Mouse (Mus musculus) gastrocnemius, postnatal 25 days (tissue): ENCODE data around the gene Exoc6b. TPM values are rescaled to one million over a fixed set of nuclear protein-coding genes. Genes with fewer than 3 reads are reported as not detected.

Experiments
- DNase-seq: peaks from one replicate; pipeline ENCODE4 v3.0.0; 2022
- total RNA-seq, 2 experiments: library from RNA; stranded (reverse); gene quantifications; 1 replicate in 1 of 2; 2 replicates in 1 of 2; pipeline ENCODE4 v1.2.3; 2021

The Exoc6b gene
- total RNA-seq, 2 experiments from 2014 or later, result 11.4 to 13.8 TPM

DNA sequence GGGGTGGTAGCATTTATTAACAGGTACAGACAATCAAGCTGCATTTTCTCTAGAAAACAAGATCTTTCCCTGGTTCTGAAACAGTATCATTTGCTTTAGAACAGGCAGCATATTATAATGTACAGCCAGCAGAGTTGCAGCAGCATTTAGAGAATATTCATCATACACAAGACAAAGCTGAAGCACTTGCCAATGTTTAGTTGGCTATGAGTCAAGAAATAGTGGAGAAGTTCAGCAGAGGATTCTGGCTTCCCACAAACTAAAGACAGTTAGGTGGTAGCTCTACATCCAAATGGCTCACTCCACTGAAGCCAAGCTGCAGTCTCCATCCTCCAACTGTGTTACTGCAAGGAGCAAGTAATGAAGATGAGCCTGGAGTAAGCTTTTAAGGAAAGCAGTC, 342.4 kb downstream of the Exoc6b start:
- DNase-seq, result no peak

DNA sequence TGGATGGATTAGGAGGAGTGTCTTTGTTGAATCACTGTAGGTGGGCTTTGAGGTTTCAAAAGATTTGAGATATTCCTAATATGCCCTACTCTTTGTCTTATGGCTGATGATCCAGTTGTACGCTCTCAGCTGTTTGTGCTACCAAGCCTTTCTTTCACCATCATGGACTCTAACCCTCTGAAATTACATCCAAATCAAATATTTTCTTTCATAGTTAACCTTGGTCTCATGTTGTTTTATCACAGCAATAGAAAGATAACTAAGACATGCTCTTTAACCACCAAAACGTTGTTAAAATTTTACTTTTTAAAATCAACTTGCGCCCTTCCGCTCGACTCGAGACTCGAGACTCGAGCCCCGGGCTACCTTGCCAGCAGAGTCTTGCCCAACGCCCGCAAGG, 356.1 kb downstream of the Exoc6b start:
- DNase-seq, result no peak

DNA sequence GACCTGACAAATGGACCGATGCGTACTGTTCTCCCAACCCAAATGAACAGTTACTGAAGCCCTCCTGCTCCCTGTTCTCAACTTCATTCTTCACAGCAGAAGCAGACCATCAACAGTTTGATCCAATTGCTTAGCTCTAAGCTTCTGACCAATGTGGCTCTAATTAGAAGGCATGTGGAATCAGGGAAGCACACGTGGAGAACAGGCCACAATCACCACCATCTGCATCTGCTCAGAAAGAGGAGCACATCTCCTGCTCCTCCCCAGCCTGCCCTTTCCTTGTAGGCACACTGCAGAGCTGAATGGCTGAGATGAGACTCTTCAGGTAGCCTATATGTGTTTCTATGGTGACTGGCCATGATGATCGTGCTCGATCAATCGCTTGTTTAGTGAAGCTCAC, 358.5 kb downstream of the Exoc6b start:
- DNase-seq, result no peak

DNA sequence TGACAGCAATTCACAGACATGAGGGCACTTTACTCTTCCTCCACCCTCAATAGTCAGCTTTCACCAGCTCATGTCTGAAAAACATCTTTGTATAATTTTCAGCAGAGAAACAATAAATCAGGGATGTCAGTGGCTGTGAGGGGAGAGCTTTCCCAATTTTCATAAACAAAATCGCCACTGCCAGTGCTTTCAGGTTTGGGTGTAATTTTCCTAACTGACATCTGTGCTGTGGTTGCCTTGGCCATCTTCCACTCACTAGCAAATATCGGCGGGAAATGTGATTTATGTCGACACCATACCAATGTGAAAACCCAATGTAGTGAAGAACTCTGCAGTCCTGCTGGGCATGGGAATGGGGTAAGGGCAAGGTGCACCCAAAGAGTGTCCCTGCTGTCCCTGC, 360.7 kb downstream of the Exoc6b start:
- DNase-seq, result no peak

DNA sequence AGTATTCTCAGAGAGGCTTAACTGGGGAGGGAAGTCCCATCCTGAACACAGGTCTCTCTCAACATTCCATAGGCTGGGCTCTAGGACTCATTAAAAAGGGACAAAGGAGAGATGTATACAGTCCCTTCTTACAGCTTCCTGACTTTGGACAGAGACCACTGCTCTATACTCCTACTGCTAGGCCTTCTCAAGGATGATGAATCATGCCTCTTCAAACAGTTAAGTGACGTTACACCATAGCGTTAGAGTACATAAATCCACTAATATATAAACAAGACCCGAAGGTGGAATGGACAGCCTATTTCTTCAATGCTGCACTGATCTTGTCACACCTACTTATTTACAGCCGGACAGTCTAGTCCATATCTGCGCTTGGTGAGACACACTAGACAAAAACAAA, 369.7 kb downstream of the Exoc6b start:
- no peak for DNase-seq

DNA sequence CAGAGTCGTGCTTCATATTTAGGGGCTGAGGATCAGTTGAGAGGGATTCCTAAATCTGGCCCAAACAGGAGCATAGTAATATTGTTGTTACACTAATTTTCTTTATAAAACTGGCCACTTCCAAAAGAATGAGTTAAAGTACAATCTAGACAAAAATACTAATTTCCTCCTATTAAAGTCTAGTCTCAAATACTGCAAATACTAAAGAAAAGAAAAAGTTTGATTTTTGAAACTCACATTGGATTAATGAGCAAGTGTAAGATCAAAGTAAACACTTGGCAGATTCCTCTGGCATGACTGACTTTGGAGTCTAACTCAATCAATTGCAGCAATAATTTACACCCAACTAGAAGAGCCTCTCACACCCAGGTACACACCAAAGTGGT, 371.0 kb downstream of the Exoc6b start:
- no peak for DNase-seq

DNA sequence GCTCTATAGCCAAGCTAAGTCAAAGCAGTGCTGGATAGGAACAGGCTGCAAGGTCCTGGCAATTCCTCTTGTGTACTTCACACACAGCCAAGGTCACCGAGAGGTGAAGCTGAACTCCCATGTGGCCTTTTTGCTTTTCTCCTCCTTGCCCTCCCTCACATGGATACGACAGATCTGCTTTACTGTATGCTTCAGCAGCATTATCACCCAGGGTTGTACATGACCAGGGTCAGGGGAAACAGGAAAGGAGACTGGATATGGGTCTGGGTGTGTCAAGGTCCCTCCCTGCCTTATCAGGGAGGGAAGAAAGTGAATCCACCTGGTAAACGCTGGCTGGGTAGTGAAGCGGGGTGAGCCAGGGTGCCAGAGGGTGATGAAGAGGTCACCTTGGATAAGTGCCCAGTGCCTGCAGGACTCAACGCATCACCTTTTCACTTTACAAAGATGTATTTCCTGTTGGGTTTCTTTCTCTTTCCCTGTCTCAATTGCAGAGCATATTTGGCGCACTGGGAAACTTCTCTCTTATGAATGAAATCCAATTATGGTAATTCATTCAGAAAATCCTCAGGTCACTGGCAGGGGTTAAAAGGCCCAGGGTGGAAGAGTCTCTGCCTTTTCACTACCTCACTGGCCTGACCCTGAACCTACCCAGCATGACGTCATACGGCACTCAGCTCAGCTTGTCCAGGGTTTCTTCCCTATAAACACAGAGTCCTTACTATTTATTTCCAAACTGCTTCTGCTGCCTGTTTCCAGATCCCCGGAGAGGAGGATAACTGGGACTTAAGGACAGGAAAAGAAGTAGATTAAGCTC, 371.6 kb downstream of the Exoc6b start:
- DNase-seq, result peak; percentile 38

DNA sequence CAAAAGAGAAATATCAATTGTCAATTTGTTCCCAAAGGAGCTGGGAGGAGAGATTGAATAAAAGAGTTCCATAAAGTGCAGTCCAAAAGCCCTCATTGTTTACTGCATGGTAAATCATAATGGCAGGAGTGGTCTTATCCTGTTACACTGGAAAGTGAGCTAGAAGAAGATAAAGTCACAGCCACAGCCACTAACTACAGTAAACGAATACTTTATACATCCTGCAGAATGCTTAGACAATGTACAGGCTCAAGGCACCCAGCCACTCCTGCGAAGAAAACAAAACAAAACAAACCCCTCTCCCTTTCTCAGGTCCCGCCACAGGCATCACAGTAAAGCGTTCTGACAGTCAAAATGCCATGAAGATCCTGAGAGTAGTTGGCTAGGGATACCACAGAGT, 375.5 kb downstream of the Exoc6b start:
- DNase-seq, result no peak

DNA sequence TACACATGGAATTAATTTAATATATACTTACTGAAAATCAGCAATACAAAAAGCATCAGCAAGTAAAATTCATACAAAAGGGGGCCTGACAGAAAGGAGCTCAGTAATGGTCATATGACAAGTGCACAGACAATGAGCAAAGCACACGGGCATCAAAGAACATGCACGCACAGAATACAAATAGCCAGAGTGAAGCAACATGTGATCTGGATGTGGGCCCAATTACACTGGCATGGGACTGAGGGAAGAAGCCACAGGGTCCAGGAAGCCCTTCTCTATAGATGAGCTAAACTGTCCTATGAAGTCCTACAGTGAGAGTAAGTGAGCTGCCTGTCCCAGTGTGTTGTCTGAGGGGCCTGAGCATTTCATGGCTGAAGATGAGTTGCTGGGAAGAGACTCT, 376.1 kb downstream of the Exoc6b start:
- DNase-seq, result no peak

DNA sequence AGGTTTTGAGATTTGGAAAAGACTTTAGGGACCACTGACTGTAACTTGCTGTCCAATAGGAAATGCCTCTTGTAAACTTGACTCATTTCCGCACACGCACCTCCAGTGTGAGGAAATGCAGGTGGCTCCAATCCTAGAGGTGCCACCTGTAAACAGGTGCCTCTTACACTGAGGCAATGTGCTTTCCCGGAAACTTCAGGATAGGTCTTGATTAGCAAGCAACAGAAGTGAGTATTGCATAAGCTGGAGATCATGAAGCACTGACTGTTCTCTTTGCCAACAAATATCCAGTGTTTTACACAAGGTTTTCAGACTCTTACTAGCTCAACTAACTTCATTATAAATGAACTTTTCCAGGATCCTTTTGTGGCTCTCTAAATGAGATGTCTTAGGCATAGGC, 377.4 kb downstream of the Exoc6b start:
- DNase-seq, result no peak

DNA sequence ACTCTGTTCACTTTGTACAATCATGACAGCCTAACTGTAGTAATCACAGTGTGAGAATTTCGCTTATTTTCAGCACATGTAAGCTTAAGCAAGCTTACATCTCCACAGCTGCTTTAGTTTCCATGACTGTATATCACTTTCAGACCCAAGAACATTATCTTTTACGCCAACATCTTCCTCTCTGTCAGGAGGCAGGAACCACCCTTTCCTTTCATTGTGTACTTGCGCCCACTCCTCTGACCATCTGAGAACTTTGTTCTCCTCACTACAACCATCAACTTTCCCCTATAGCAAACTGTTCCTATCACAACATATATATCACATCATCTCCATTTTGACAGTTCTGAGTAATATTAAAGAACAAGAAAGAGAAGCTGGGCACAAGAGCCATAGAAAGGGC, 391.5 kb downstream of the Exoc6b start:
- DNase-seq, result no peak

DNA sequence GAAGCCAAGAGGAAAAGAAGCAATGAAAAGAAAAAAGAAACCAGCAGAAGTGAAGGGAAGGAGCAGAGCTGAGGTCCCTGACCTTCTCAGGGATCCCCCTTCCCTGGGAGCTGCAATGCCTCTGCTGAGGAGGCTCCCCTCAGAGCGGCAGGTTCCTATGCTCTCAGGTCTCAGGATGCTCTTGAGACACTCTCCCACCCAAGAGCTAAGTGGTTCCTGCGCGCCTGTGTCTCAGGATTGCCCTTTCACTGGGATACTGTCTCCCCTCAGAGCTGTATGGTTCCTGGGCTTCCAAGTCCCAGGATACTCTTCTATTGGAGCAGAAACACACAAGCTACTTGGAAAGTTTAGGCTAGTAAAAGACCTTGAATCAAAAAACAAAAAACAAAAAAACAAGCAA, 394.4 kb downstream of the Exoc6b start:
- DNase-seq, result no peak

DNA sequence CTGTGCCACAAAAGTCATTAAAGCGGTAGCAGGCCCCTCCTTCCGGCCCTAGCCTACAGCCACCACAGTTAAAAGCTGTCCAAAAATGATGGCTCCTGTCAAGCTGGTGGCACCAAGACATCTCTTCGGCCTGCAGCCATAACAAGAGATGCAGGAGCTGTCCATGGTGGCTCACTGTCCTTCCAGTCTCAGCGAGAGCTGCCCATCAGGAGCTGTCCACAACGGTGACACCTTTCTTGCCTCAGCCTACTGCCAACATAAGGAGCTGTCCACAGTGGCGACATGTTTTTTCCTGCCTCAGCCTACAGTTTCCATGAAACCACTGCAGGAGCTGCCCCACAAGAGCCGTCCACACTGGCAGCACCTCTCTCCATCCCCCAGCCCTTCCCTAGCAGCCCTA, 395.2 kb downstream of the Exoc6b start:
- no peak for DNase-seq

DNA sequence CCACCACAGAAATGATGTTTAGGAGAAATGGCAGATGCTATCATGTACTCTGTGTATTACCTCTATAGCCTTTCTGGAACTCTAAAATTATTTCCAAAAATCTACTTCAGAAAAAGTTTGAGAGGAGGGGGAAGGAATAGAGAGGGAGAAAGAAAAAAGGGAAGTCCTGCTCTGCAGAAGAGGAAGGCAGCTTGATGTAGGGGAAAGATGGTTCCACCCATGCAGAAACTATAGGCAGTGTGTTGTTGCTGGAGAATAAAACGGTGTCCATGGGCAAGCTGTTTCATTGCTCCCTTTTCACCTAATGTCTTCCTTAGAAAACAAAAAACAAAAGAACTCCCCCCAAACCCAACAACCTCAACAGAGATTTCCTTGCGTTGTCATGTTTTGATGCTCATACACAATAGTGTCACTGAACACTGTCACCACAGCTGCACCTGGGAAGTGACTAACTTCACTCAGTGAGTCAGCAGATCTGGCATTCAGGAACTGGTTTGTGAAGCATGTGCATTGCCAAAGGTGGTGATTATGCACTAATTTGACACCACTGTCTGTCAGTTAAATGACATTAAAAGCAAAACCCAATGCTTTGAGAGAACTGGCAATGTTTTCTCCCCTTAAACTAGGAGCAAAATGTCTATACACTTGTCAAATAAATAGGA, 407.7 kb downstream of the Exoc6b start:
- no peak for DNase-seq

DNA sequence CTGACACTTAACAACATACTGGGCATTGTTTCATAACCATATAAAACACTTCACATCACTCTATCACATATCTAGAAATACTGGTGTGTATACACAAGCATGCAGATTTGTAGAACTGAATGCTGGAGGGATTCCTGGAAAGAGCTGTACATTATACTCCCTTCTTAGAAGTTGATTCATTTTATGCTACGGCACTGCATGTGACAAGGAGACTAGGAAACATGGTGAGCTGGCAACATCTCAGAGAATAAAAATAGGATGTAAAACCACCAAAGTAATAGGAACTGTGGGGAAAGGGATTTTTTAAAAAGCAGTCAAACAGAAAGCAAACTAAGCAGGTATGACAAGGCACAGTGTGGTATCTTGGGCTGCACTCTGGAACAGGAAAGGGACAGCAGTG, 408.3 kb downstream of the Exoc6b start:
- no peak for DNase-seq

DNA sequence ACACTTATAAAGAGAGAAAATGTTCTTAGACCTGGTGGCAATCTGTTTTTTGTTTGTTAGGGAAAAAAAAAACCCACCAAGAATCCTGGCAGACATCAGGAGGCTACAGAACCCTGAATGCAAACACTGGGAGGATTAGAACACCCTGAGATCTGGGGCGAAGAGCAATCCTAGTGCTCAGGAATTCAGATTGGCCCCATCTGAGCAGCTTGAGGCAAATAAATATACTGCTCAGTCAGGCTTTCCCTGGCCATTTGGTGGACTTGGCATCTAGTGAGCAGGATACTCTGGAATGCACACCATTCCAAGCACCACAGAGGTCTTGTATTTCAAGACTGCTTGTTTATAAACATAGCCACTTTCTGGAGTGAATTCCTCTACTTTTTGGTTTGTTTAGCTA, 412.2 kb downstream of the Exoc6b start:
- DNase-seq, result no peak

DNA sequence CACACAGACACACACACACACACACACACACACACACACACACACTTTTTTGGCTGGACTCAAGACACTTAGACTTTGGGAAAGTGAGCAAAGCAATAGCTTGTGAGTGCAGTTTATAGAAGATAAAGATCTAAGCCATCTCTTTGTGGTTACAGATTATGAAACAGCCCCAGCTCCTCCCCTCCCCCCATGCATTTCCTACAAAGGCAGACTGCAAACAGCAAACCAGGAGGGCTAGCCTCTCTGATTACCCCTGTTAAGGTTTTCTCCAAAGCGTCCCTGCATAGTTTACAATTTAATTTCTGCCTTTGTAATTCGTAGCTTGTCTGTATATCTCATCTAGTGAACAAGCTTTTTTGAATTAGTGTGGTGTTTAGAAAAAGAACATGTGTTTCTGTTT, 412.6 kb downstream of the Exoc6b start:
- no peak for DNase-seq

DNA sequence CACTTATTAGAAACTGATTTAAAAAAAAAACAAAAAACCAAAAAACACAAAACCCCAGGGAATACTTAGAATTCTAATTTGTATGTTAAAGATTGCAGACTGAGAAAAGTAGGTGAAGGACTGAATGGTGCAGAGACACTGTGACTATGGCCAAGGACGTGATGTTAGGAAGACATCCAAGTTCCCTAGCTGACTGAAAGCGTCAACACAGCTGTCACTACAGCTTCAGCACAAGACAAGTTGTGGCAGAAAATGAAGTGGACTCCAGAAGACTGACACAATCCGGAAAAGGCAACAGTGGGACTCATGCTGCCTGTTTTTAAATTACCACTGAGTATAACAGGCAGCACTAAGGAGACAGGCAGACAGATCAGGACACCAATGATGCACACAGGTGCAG, 417.4 kb downstream of the Exoc6b start:
- no peak for DNase-seq

DNA sequence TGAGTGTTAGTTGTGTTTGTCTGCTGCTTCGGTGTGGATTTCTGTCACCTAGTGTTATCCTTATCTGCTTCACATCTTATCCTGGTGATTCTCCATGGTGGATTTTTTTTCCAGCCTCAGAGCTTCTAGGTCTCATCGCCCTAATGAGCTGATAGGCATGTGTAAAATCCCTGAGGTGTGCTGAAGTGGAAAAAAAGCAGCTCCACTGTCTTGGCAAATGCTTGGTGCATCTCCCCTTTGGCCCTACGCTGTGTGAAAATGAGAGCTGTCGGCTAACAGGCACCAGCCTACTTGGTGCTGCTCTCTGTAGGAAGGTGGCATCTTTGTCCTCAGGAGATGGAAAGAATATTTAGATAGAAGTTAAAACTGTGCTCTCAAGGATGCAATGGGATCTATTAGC, 422.1 kb downstream of the Exoc6b start:
- DNase-seq, result no peak

DNA sequence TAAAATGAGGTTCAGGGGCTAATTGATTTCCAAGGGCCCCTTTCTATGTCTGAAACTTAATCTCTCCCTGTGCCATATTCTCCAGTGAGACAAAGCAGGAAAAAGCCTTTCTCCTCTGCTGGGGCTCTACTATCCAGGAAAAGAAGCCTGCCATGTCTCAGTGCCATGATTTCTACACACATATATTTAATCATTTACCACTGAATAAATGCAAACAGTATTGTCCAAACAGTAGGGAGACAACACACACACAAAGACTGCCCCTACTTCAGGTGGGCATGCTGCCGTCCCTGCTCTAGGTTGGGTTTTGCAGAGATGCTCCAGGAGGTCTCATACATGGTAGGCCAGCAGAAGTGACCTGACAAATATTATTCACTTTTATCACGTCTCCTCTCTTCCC, 422.6 kb downstream of the Exoc6b start:
- DNase-seq, result no peak

DNA sequence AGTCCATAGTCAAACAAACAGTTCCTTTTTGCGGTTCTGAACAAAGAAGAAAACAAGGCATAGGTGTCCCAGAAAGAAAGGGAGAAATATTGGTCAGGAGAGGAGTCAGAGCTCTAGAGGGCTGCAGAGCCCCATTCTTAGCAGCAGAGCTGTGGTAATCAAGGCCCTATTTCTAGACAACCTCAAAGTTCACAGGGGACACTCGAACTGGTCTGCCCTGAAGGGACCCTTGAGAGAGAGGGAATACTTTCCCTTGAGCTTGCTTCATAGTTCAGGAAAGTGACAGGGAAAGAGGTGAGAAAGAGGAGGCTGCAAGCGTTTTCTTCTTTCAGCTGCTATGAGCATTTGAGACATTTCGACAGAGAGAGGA, 428.3 kb downstream of the Exoc6b start:
- DNase-seq, result no peak

DNA sequence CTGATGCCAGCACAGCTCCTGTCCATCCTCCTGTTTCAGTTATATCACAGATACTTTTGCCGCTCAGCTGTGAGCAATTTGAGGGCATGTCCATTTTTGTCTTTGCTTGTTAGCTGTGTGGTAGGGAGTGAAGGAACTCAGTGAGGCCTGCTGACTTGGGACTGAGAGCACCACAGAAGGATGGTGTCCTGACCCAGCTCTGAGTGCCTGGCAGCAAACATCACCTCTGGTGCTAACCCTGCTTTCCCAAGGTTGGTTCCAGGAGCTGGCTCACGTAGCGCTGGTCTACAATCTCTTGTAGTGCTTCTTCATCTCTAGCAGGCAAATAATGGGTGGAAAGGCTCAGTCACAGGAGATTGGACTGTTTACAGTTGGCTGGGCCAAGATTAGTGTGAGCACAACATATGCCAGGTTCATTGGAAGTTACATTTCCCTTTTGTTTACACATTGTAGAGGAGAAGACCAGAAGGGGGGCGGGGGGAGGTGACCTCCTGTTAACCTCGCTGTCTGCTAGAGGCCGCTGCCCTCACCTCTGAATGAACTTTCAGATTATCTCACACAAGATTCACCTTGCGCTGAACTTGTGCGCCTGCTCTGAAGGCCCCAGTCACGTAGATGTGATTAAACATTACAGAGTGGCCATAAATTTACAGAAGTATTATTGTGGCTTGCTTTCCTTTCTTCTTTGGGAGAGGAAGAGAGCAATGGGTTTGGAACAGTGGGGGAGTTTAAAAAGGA, 428.8 kb downstream of the Exoc6b start:
- peak; percentile 36 for DNase-seq

DNA sequence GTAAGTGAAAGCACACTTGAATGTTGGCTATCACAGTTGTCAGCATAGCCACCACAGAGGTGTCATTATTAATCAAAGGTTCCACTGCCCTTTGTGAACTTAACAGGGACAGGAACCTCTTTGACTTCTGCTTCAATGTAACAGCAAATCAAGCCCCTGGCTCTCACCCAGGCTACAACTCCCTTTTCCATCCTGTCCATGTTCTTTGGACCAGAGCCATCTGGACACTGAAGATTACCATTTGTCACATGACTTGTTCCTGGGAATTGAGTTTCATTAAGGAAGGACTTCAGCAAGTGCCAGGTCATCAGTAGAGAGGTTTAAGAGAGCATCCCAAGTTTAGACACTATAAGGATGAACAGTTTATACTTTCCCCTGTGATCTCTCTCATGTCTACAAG, 431.1 kb downstream of the Exoc6b start:
- peak; percentile 19 for DNase-seq

DNA sequence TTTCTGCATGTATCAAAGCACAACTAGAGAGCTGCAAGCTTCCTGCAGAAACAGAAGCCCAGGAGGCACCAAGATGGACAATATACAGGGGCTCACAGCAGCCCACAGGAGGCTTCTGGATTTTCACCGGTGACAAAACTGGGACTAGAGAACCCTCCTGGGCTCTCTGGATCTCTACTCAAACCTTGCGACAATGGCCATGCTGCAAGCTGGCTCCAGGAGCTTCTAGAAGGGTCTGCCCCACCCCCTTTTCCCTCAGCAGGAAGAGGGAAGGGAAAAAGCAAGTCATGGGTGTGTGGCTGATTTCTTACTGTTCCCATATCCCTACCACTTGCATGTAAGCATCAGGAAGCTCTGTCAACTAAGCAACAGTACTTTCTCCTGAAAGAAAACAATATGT, 437.7 kb downstream of the Exoc6b start:
- DNase-seq, result no peak
